Mouse (Mus musculus): ENCODE data around the gene Kif9. TPM values are rescaled to one million over a fixed set of nuclear protein-coding genes. Genes with fewer than 3 reads are reported as not detected.

Gene Kif9
- 6.3 TPM for polyA plus RNA-seq (2015; fragmentation: Illumina TruSeq; extraction: RNeasy Lipid Tissue Mini Kit (QIAGEN cat#74804); ENCODE audit: insufficient read depth, low replicate concordance)

DNA sequence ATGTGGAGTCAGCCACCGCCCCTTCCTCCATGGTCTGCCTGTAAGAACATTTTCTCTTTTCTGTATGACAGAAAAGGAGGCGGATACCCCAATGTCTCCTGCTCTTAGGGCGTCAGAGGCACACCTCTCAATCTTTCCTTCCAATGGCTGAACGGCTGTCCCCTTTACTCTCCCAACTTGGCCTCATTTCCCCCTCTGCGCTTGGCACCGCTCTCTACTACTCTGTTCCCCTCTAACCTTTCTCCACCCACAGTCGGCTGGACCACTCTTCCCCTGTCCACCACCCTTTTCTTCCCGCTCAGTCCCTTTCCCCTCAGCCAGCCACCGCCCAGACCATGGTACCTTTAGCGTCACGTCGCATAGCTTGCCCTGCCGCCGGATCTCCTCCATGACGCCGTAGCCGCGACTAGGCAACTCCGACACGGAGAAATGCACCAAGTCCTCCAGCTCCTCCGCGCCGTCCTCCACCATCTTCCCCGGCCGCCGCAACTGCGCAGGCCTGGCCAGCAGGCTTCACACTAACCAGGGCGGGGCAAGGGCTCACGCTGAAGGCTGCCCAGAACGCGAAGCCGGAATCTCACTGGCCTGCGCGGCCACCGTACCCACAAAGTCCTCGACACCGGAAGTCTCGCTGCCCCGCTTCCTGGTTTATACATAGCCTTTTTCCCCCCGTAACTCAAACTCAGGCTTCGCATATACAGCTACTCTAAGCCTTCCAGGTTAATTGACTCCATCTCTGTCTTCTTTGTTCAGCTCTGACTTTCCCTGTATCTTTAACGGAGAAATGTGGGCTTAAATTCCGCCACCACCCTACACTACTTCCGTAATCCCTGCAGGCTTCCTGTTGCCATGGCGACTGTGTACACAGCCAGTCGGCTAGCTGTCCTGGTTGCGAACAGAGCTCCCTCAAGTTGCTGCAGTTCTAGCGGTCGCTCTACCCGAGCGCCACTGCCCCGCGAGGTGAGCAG lies at the start of gene Kif9, which contains the start of gene Klhl18:
Gene Kif9, plus strand, starts transcription at position 835 of the 968 bp plus-strand sequence.
Gene Klhl18, minus strand, starts transcription at position 571 of the 968 bp plus-strand sequence.

DNA sequence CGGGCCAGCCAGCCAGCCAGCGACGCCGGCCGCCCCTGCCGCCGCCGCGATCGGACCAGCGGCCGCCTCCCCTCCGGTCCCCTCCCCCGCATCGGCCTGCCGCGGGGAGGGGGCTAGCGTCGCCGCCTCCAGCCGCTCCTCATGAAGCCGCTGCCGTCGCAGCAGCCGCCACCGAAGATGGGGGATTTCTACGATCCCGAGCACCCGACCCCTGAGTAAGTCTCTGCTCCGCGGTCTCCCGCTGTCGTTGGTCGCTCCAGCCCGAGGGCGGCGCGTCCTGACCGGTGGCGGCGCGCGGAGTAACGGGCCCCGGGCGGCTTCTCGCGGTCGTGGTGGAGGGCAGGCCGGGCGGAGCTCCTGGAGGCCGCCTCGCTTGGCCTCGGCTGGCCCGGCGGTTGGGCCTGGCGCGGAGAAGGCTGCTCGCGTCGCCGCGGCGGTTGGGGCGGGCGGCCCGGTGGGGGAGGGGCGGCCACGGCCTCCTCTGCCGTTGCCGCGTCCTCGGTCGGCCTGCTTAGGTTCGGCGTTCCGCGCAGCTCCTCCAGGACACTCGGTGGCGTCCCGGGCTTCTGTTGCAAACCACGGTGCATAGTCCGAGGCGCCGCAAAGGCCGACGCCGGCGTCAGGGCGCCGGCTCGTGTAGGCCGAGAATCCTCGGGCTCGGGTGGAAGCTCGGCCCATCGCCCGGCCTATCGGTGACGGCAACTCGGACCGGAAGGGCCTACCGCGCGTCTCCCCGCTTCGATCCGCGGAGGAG lies 56.0 kb downstream of the Kif9 start, which contains the start of gene Setd2:
Gene Setd2, plus strand, starts transcription at position 60 of the 754 bp plus-strand sequence.

Other genes with a start within 250 kb of the Kif9 start
- 0.21 TPM for gene Cspg5, start 233.2 kb upstream of the Kif9 start, polyA plus RNA-seq (2015; fragmentation: Illumina TruSeq; extraction: RNeasy Lipid Tissue Mini Kit (QIAGEN cat#74804); ENCODE audit: insufficient read depth, low replicate concordance)
- gene Elp6, start 171.8 kb upstream of the Kif9 start, polyA plus RNA-seq (2015; fragmentation: Illumina TruSeq; extraction: RNeasy Lipid Tissue Mini Kit (QIAGEN cat#74804); ENCODE audit: insufficient read depth, low replicate concordance), result 5.3 TPM
- gene Scap, start 143.7 kb upstream of the Kif9 start, polyA plus RNA-seq (2015; fragmentation: Illumina TruSeq; extraction: RNeasy Lipid Tissue Mini Kit (QIAGEN cat#74804); ENCODE audit: insufficient read depth, low replicate concordance), result 16.0 TPM
- 8.9 TPM for gene Ptpn23, start 68.7 kb upstream of the Kif9 start, polyA plus RNA-seq (2015; fragmentation: Illumina TruSeq; extraction: RNeasy Lipid Tissue Mini Kit (QIAGEN cat#74804); ENCODE audit: insufficient read depth, low replicate concordance)
- 24.6 TPM for gene Ngp, start 57.2 kb upstream of the Kif9 start, polyA plus RNA-seq (2015; fragmentation: Illumina TruSeq; extraction: RNeasy Lipid Tissue Mini Kit (QIAGEN cat#74804); ENCODE audit: insufficient read depth, low replicate concordance)
- 27.5 TPM for gene Klhl18, start 264 bp upstream of the Kif9 start, polyA plus RNA-seq (2015; fragmentation: Illumina TruSeq; extraction: RNeasy Lipid Tissue Mini Kit (QIAGEN cat#74804); ENCODE audit: insufficient read depth, low replicate concordance)
- gene Setd2, start 55.6 kb downstream of the Kif9 start, polyA plus RNA-seq (2015; fragmentation: Illumina TruSeq; extraction: RNeasy Lipid Tissue Mini Kit (QIAGEN cat#74804); ENCODE audit: insufficient read depth, low replicate concordance), result 153 TPM
- gene Nradd, start 147.5 kb downstream of the Kif9 start, polyA plus RNA-seq (2015; fragmentation: Illumina TruSeq; extraction: RNeasy Lipid Tissue Mini Kit (QIAGEN cat#74804); ENCODE audit: insufficient read depth, low replicate concordance), result 6.0 TPM
- gene Nbeal2, start 177.2 kb downstream of the Kif9 start, polyA plus RNA-seq (2015; fragmentation: Illumina TruSeq; extraction: RNeasy Lipid Tissue Mini Kit (QIAGEN cat#74804); ENCODE audit: insufficient read depth, low replicate concordance), result 16.4 TPM
- 74.1 TPM for gene Ccdc12, start 179.5 kb downstream of the Kif9 start, polyA plus RNA-seq (2015; fragmentation: Illumina TruSeq; extraction: RNeasy Lipid Tissue Mini Kit (QIAGEN cat#74804); ENCODE audit: insufficient read depth, low replicate concordance)